Mouse (Mus musculus): ENCODE measurements at regions not wholly inside any gene's neighbourhood (a gene's known extent, or its start where the extent isn't known, plus 50 kb on each side); places are given as distances from the start of the nearest gene placed in this dataset.

- in situ Hi-C loops (cut with MboI, MseI) = no loop called here
Measured at GRCm38 (mm10) chr15:51392449-51393405, 2492.0 kb upstream of the Gm7489 start.

- in situ Hi-C loops (cut with MboI, MseI) = no loop called here
Measured at GRCm38 (mm10) chr15:51395961-51396360, 2488.7 kb upstream of the Gm7489 start.

- in situ Hi-C loops (cut with MboI, MseI) = no loop called here
Measured at GRCm38 (mm10) chr15:51403581-51403980, 2481.1 kb upstream of the Gm7489 start.

- in situ Hi-C loops (cut with MboI, MseI) = no loop called here
Measured at GRCm38 (mm10) chr15:51409791-51410308, 2474.9 kb upstream of the Gm7489 start.

- in situ Hi-C loops (cut with MboI, MseI) = no loop called here
Measured at GRCm38 (mm10) chr15:51411966-51412365, 2472.7 kb upstream of the Gm7489 start.

- in situ Hi-C loops (cut with MboI, MseI) = no loop called here
Measured at GRCm38 (mm10) chr15:51442606-51443005, 2442.1 kb upstream of the Gm7489 start.

- in situ Hi-C loops (cut with MboI, MseI) = no loop called here
Measured at GRCm38 (mm10) chr15:51469895-51470294, 2414.8 kb upstream of the Gm7489 start.

GRCm38 (mm10) chr15:51471143-51471542, 2413.6 kb upstream of the Gm7489 start:
- in situ Hi-C loops (cut with MboI, MseI) = no loop called here

- in situ Hi-C loops (cut with MboI, MseI) = no loop called here
Measured at GRCm38 (mm10) chr15:51472049-51472448, 2412.7 kb upstream of the Gm7489 start.

GRCm38 (mm10) chr15:51481856-51482255, 2402.8 kb upstream of the Gm7489 start:
- in situ Hi-C loops (cut with MboI, MseI) = no loop called here

GRCm38 (mm10) chr15:51484207-51484606, 2400.5 kb upstream of the Gm7489 start:
- in situ Hi-C loops (cut with MboI, MseI) = no loop called here

GRCm38 (mm10) chr15:51485554-51485953, 2399.2 kb upstream of the Gm7489 start:
- in situ Hi-C loops (cut with MboI, MseI) = no loop called here

- in situ Hi-C loops (cut with MboI, MseI) = no loop called here
Measured at GRCm38 (mm10) chr15:51502058-51502741, 2382.5 kb upstream of the Gm7489 start.

- in situ Hi-C loops (cut with MboI, MseI) = no loop called here
Measured at GRCm38 (mm10) chr15:51502742-51503270, 2381.9 kb upstream of the Gm7489 start.

GRCm38 (mm10) chr15:51503341-51503740, 2381.4 kb upstream of the Gm7489 start:
- in situ Hi-C loops (cut with MboI, MseI) = no loop called here

- in situ Hi-C loops (cut with MboI, MseI) = no loop called here
Measured at GRCm38 (mm10) chr15:51504016-51504760, 2380.5 kb upstream of the Gm7489 start.

GRCm38 (mm10) chr15:51504789-51505188, 2379.9 kb upstream of the Gm7489 start:
- in situ Hi-C loops (cut with MboI, MseI) = loop anchor here (5.0 kb wide), 1 partner anchor 53 kb away; no protein-coding TSS in a partner anchor

- in situ Hi-C loops (cut with MboI, MseI) = loop anchor here (5.0 kb wide), 1 partner anchor 50 kb away; no protein-coding TSS in a partner anchor
Measured at GRCm38 (mm10) chr15:51507126-51507525, 2377.6 kb upstream of the Gm7489 start.

GRCm38 (mm10) chr15:51511319-51511718, 2373.4 kb upstream of the Gm7489 start:
- in situ Hi-C loops (cut with MboI, MseI) = no loop called here

GRCm38 (mm10) chr15:51536317-51536716, 2348.4 kb upstream of the Gm7489 start:
- in situ Hi-C loops (cut with MboI, MseI) = no loop called here

GRCm38 (mm10) chr15:51551216-51551775, 2333.4 kb upstream of the Gm7489 start:
- in situ Hi-C loops (cut with MboI, MseI) = no loop called here
